Mouse (Mus musculus) liver, adult (tissue): Measurements from ENCODE around the gene Map3k19.

Experiments used
- GATA4 ChIP-seq: IDR thresholded peaks from 2 replicates; pipeline ENCODE4 v1.6.1; 2014; ENCODE audit warnings: mild to moderate bottlenecking, low read length; ENCODE audit not compliant: insufficient replicate concordance

The Map3k19 gene

GRCm38 (mm10) chr1:127830215-127830921 is 24.5 kb downstream of the Map3k19 start:
- TF ChIP-seq GATA4 = no peak

- no peak for TF ChIP-seq GATA4
Measured at GRCm38 (mm10) chr1:127827325-127827724, 27.5 kb downstream of the Map3k19 start.

GRCm38 (mm10) chr1:127816381-127816780 is 38.5 kb downstream of the Map3k19 start:
- TF ChIP-seq GATA4 = no peak

- TF ChIP-seq GATA4 = no peak
Measured at GRCm38 (mm10) chr1:127812929-127813328, 41.9 kb downstream of the Map3k19 start.

GRCm38 (mm10) chr1:127808671-127809070 is 46.2 kb downstream of the Map3k19 start:
- no peak for TF ChIP-seq GATA4

- TF ChIP-seq GATA4 = no peak
Measured at GRCm38 (mm10) chr1:127802916-127803315, 51.9 kb downstream of the Map3k19 start.

GRCm38 (mm10) chr1:127796752-127797151 is 58.1 kb downstream of the Map3k19 start:
- TF ChIP-seq GATA4 = no peak

- no peak for TF ChIP-seq GATA4
Measured at GRCm38 (mm10) chr1:127796341-127796740, 58.5 kb downstream of the Map3k19 start.

GRCm38 (mm10) chr1:127795087-127795769 is 59.6 kb downstream of the Map3k19 start:
- no peak for TF ChIP-seq GATA4

GRCm38 (mm10) chr1:127793459-127793858 is 61.4 kb downstream of the Map3k19 start:
- no peak for TF ChIP-seq GATA4

GRCm38 (mm10) chr1:127788943-127789342 is 65.9 kb downstream of the Map3k19 start:
- no peak for TF ChIP-seq GATA4

GRCm38 (mm10) chr1:127785882-127786281 is 68.9 kb downstream of the Map3k19 start:
- no peak for TF ChIP-seq GATA4

- TF ChIP-seq GATA4 = no peak
Measured at GRCm38 (mm10) chr1:127783862-127784261, 71.0 kb downstream of the Map3k19 start.

GRCm38 (mm10) chr1:127780849-127781248 is 74.0 kb downstream of the Map3k19 start:
- no peak for TF ChIP-seq GATA4

- no peak for TF ChIP-seq GATA4
Measured at GRCm38 (mm10) chr1:127780142-127780541, 74.7 kb downstream of the Map3k19 start.

GRCm38 (mm10) chr1:127778611-127779010 is 76.2 kb downstream of the Map3k19 start:
- TF ChIP-seq GATA4 = no peak

- TF ChIP-seq GATA4 = no peak
Measured at GRCm38 (mm10) chr1:127776246-127776645, 78.6 kb downstream of the Map3k19 start.

GRCm38 (mm10) chr1:127775206-127775720 is 79.6 kb downstream of the Map3k19 start:
- no peak for TF ChIP-seq GATA4
